Mouse (Mus musculus) stomach, embryonic 14.5 days (tissue): Measurements from ENCODE around the gene Gm17428. TPM values are rescaled to one million over a fixed set of nuclear protein-coding genes. Genes with fewer than 3 reads are reported as not detected.
"Not testable (repeated sequence)": the region's sequence is repeated elsewhere in the genome, so short reads cannot be mapped to it uniquely, and the experiment has no call there.

ENCODE experiments used
- ATAC-seq: fragments of 200-750 bp; cut with Nextera tagmentation; 2 replicates; pipeline ENCODE4 v1.8.0; 2017; ENCODE audit warnings: low read depth, moderate TSS enrichment; ENCODE audit not compliant: insufficient number of reproducible peaks, insufficient read depth, low FRiP score
- H3K27ac ChIP-seq: fragments of 300-500 bp; sonication (generic); 2 replicates; pipeline ENCODE4 v1.5.1; 2014; ENCODE audit warnings: mild to moderate bottlenecking, low read length, moderate library complexity, mixed read lengths
- H3K27me3 ChIP-seq: fragments of 300-500 bp; sonication (generic); 2 replicates; pipeline ENCODE4 v1.6.1; 2014; ENCODE audit warnings: low read length, control low read depth, mixed read lengths; ENCODE audit not compliant: control insufficient read depth, insufficient read depth
- H3K36me3 ChIP-seq: fragments of 300-500 bp; sonication (generic); 2 replicates; pipeline ENCODE4 v1.6.1; 2014; ENCODE audit warnings: mild to moderate bottlenecking, control low read depth, low read length, moderate library complexity, mixed read lengths; ENCODE audit not compliant: control insufficient read depth, insufficient read depth
- H3K4me1 ChIP-seq: fragments of 300-500 bp; sonication (generic); 2 replicates; pipeline ENCODE4 v1.6.1; 2014; ENCODE audit warnings: low read length, control low read depth, mixed read lengths; ENCODE audit not compliant: control insufficient read depth, insufficient read depth
- H3K4me2 ChIP-seq: fragments of 300-500 bp; sonication (generic); replicated peaks from 2 replicates; pipeline ENCODE4 v1.6.1; 2014; ENCODE audit warnings: low read depth, low read length, control low read depth
- H3K4me3 ChIP-seq: fragments of 300-500 bp; sonication (generic); 2 replicates; pipeline ENCODE4 v1.5.1; 2014; ENCODE audit warnings: low read depth, low read length, control low read depth
- H3K9ac ChIP-seq: fragments of 300-500 bp; sonication (generic); replicated peaks from 2 replicates; pipeline ENCODE4 v1.6.1; 2014; ENCODE audit warnings: low read depth, mild to moderate bottlenecking, control low read depth, low read length, moderate library complexity, mixed read lengths
- H3K9me3 ChIP-seq: fragments of 300-500 bp; sonication (generic); 2 replicates; pipeline ENCODE4 v1.6.1; 2016; ENCODE audit warnings: low read depth, low read length, control low read depth; ENCODE audit not compliant: control insufficient read depth
- WGBS: fragments of 180-500 bp; shearing (Covaris S2); extraction: QIAGEN DNeasy Blood & Tissue Kit; methylation state at CpG from one replicate; pipeline ENCODE4 v1.1.7; 2014; 5-methylcytosine and 5-hydroxymethylcytosine counted together
- polyA plus RNA-seq: library from polyadenylated mRNA; unstranded; fragments of >200 nt; fragmentation: Nextera tagmentation; extraction: Ambion mirVana; gene quantifications from 2 replicates; pipeline ENCODE4 v1.2.1, GENCODE M21; 2014

Gm17428 gene
- polyA plus RNA-seq, 1 experiment from 2014 or later, result not detected

- H3K9ac ChIP-seq, H3K4me1 ChIP-seq, H3K9me3 ChIP-seq, H3K27me3 ChIP-seq, H3K4me2 ChIP-seq, H3K27ac ChIP-seq, H3K36me3 ChIP-seq, ATAC-seq, H3K4me3 ChIP-seq: not testable (repeated sequence)
- 81% methylated on average over 8 of the region's 11 CpGs for WGBS
Observed at GRCm38 (mm10) chr14:54947008-54947407, 29.7 kb upstream of the Gm17428 start.

- ATAC-seq, result no peak
- no peaks in the 10 kb centered on the region for H3K27me3 ChIP-seq
- WGBS, result 86% methylated on average over 9 of the region's 9 CpGs
- no peaks in the 10 kb centered on the region for H3K4me1 ChIP-seq
- no peak overlapping the region for H3K27ac ChIP-seq
- H3K4me3 ChIP-seq, result no peak overlapping the region
- H3K9ac ChIP-seq, result no peak overlapping the region
- H3K36me3 ChIP-seq, result no peaks in the 10 kb centered on the region
- H3K9me3 ChIP-seq, result no peaks in the 10 kb centered on the region
- H3K4me2 ChIP-seq, result no peak overlapping the region
Observed at GRCm38 (mm10) chr14:54948781-54949180, 28.0 kb upstream of the Gm17428 start.

- WGBS, result 56% methylated on average over 12 of the region's 12 CpGs
- no peak for ATAC-seq
- Histone ChIP-seq H3K9me3 (no peaks in the 10 kb centered on the region), H3K27me3 (no peaks in the 10 kb centered on the region), H3K27ac (no peak overlapping the region), H3K4me2 (no peak overlapping the region), H3K4me1 (no peaks in the 10 kb centered on the region), H3K36me3 (no peaks in the 10 kb centered on the region), H3K4me3 (no peak overlapping the region), H3K9ac (no peak overlapping the region)
Observed at GRCm38 (mm10) chr14:54950493-54950892, 26.2 kb upstream of the Gm17428 start.

GRCm38 (mm10) chr14:54951587-54951986 lies 25.1 kb upstream of the Gm17428 start:
- no peak for ATAC-seq
- no peaks in the 10 kb centered on the region for H3K36me3 ChIP-seq
- WGBS, result 85% methylated on average over 6 of the region's 6 CpGs
- H3K4me2 ChIP-seq, result no peak overlapping the region
- no peak overlapping the region for H3K4me3 ChIP-seq
- no peak overlapping the region for H3K9ac ChIP-seq
- H3K4me1 ChIP-seq, result no peaks in the 10 kb centered on the region
- no peaks in the 10 kb centered on the region for H3K9me3 ChIP-seq
- H3K27me3 ChIP-seq, result no peaks in the 10 kb centered on the region
- H3K27ac ChIP-seq, result no peak overlapping the region

- no peaks in the 10 kb centered on the region for H3K27me3 ChIP-seq
- H3K4me1 ChIP-seq, result no peaks in the 10 kb centered on the region
- 85% methylated on average over 8 of the region's 8 CpGs for WGBS
- H3K4me3 ChIP-seq, result no peak overlapping the region
- no peak overlapping the region for H3K9ac ChIP-seq
- ATAC-seq, result no peak
- H3K9me3 ChIP-seq, result no peaks in the 10 kb centered on the region
- no peak overlapping the region for H3K27ac ChIP-seq
- H3K4me2 ChIP-seq, result no peak overlapping the region
- no peaks in the 10 kb centered on the region for H3K36me3 ChIP-seq
Observed at GRCm38 (mm10) chr14:54953664-54954206, 23.0 kb upstream of the Gm17428 start.

GRCm38 (mm10) chr14:54954474-54954873 lies 22.3 kb upstream of the Gm17428 start:
- Histone ChIP-seq H3K9ac (no peak overlapping the region), H3K4me3 (no peak overlapping the region), H3K9me3 (no peaks in the 10 kb centered on the region), H3K27ac (no peak overlapping the region), H3K36me3 (no peaks in the 10 kb centered on the region), H3K4me1 (no peaks in the 10 kb centered on the region), H3K27me3 (no peaks in the 10 kb centered on the region), H3K4me2 (no peak overlapping the region)
- no peak for ATAC-seq
- 77% methylated on average over 3 of the region's 3 CpGs for WGBS

- Histone ChIP-seq H3K4me3 (no peak overlapping the region), H3K36me3 (no peaks in the 10 kb centered on the region), H3K9ac (no peak overlapping the region), H3K9me3 (no peaks in the 10 kb centered on the region), H3K4me2 (no peak overlapping the region), H3K27ac (no peak overlapping the region), H3K27me3 (no peaks in the 10 kb centered on the region), H3K4me1 (no peaks in the 10 kb centered on the region)
- no peak for ATAC-seq
- 79% methylated on average over 3 of the region's 3 CpGs for WGBS
Observed at GRCm38 (mm10) chr14:54955481-54955880, 21.3 kb upstream of the Gm17428 start.

GRCm38 (mm10) chr14:54956533-54956932 lies 20.2 kb upstream of the Gm17428 start:
- Histone ChIP-seq H3K4me2 (no peak overlapping the region), H3K9ac (no peak overlapping the region), H3K9me3 (no peaks in the 10 kb centered on the region), H3K36me3 (no peaks in the 10 kb centered on the region), H3K4me3 (no peak overlapping the region), H3K27ac (no peak overlapping the region), H3K4me1 (no peaks in the 10 kb centered on the region), H3K27me3 (no peaks in the 10 kb centered on the region)
- WGBS, result 79% methylated on average over 9 of the region's 9 CpGs
- ATAC-seq, result no peak

- no peak for ATAC-seq
- Histone ChIP-seq H3K4me2 (no peak overlapping the region), H3K36me3 (no peaks in the 10 kb centered on the region), H3K4me1 (no peaks in the 10 kb centered on the region), H3K27me3 (no peaks in the 10 kb centered on the region), H3K27ac (no peak overlapping the region), H3K9me3 (no peaks in the 10 kb centered on the region), H3K4me3 (no peak overlapping the region), H3K9ac (no peak overlapping the region)
- WGBS, result 83% methylated on average over 4 of the region's 4 CpGs
Observed at GRCm38 (mm10) chr14:54958503-54958902, 18.2 kb upstream of the Gm17428 start.
